Mouse (Mus musculus): ENCODE data around the gene Zfp940.
A peak's percentile ranks its signal among the peaks of the same experiment; 100 is the strongest.
"Not testable (repeated sequence)": the region's sequence is repeated elsewhere in the genome, so short reads cannot be mapped to it uniquely, and the experiment has no call there.

Zfp940 gene

GRCm38 (mm10) chr7:29853219-29853842, at the start of gene Zfp940:
Gene Zfp940, minus strand, starts transcription at chr7:29853669.
- peak; percentile 71 for DNase-seq (ENCODE audit: low spot score)

GRCm38 (mm10) chr7:29898351-29898750, 44.9 kb upstream of the Zfp940 start:
- DNase-seq (ENCODE audit: low spot score), result no peak

GRCm38 (mm10) chr7:29892756-29893155, 39.3 kb upstream of the Zfp940 start:
- no peak for DNase-seq (ENCODE audit: low spot score)

- DNase-seq (ENCODE audit: low spot score), result no peak
Measured at GRCm38 (mm10) chr7:29890501-29890900, 37.0 kb upstream of the Zfp940 start.

GRCm38 (mm10) chr7:29880916-29881315, 27.4 kb upstream of the Zfp940 start:
- no peak for DNase-seq (ENCODE audit: low spot score)

GRCm38 (mm10) chr7:29880056-29880455, 26.6 kb upstream of the Zfp940 start:
- DNase-seq (ENCODE audit: low spot score), result no peak

GRCm38 (mm10) chr7:29877561-29877960, 24.1 kb upstream of the Zfp940 start:
- DNase-seq (ENCODE audit: low spot score), result not testable (repeated sequence)

GRCm38 (mm10) chr7:29874256-29874655, 20.8 kb upstream of the Zfp940 start:
- no peak for DNase-seq (ENCODE audit: low spot score)

- no peak for DNase-seq (ENCODE audit: low spot score)
Measured at GRCm38 (mm10) chr7:29861660-29862059, 8.2 kb upstream of the Zfp940 start.

- DNase-seq (ENCODE audit: low spot score), result peak; percentile 83
Measured at GRCm38 (mm10) chr7:29859532-29860517, 6.4 kb upstream of the Zfp940 start, which contains the start of gene Zfp420. Gene Zfp420, plus strand, starts transcription at chr7:29859979.

- DNase-seq (ENCODE audit: low spot score), result no peak
Measured at GRCm38 (mm10) chr7:29852831-29853218, 644 bp downstream of the Zfp940 start.

- no peak for DNase-seq (ENCODE audit: low spot score)
Measured at GRCm38 (mm10) chr7:29844616-29845015, 8.9 kb downstream of the Zfp940 start.

GRCm38 (mm10) chr7:29842105-29842504, 11.4 kb downstream of the Zfp940 start:
- DNase-seq (ENCODE audit: low spot score), result no peak

- no peak for DNase-seq (ENCODE audit: low spot score)
Measured at GRCm38 (mm10) chr7:29839256-29839655, 14.2 kb downstream of the Zfp940 start.

- no peak for DNase-seq (ENCODE audit: low spot score)
Measured at GRCm38 (mm10) chr7:29836816-29837215, 16.7 kb downstream of the Zfp940 start.

GRCm38 (mm10) chr7:29829804-29830203, 23.7 kb downstream of the Zfp940 start:
- DNase-seq (ENCODE audit: low spot score), result no peak

GRCm38 (mm10) chr7:29828001-29828400, 25.5 kb downstream of the Zfp940 start:
- no peak for DNase-seq (ENCODE audit: low spot score)

- peak; percentile 43 for DNase-seq (ENCODE audit: low spot score)
Measured at GRCm38 (mm10) chr7:29818619-29819254, 34.7 kb downstream of the Zfp940 start.

GRCm38 (mm10) chr7:29815910-29816429, 37.5 kb downstream of the Zfp940 start, which contains the start of gene Zfp790:
Gene Zfp790, plus strand, starts transcription at chr7:29816114.
- peak; percentile 79 for DNase-seq (ENCODE audit: low spot score)

- DNase-seq (ENCODE audit: low spot score), result no peak
Measured at GRCm38 (mm10) chr7:29815061-29815784, 38.2 kb downstream of the Zfp940 start.

GRCm38 (mm10) chr7:29814381-29814780, 39.1 kb downstream of the Zfp940 start:
- DNase-seq (ENCODE audit: low spot score), result no peak

All from ovary, postnatal 36 days (tissue).